Mouse (Mus musculus): ENCODE data around the gene Ntpcr. TPM values are rescaled to one million over a fixed set of nuclear protein-coding genes. Genes with fewer than 3 reads are reported as not detected.

The Ntpcr gene
- polyA plus RNA-seq (2012; rRNA removed) = 39.7 and 52.9 TPM in 2 replicates

GRCm38 (mm10) chr8:125729746-125730145 lies at the start of gene Ntpcr:
TSS of gene Ntpcr (plus strand) at chr8:125729963.
- no peak for DNase-seq (ENCODE audit: low spot score)

GRCm38 (mm10) chr8:125680851-125681408 lies 48.8 kb upstream of the Ntpcr start:
- DNase-seq (ENCODE audit: low spot score) = no peak

GRCm38 (mm10) chr8:125685216-125685760 lies 44.5 kb upstream of the Ntpcr start:
- DNase-seq (ENCODE audit: low spot score) = no peak

- DNase-seq (ENCODE audit: low spot score) = no peak
These were observed 43.4 kb upstream of the Ntpcr start for GRCm38 (mm10) chr8:125686221-125686865.

GRCm38 (mm10) chr8:125690166-125690915 lies 39.4 kb upstream of the Ntpcr start:
- no peak for DNase-seq (ENCODE audit: low spot score)

GRCm38 (mm10) chr8:125690961-125691360 lies 38.8 kb upstream of the Ntpcr start:
- DNase-seq (ENCODE audit: low spot score) = no peak

GRCm38 (mm10) chr8:125692447-125692846 lies 37.3 kb upstream of the Ntpcr start:
- DNase-seq (ENCODE audit: low spot score) = no peak

GRCm38 (mm10) chr8:125693197-125693596 lies 36.6 kb upstream of the Ntpcr start:
- no peak for DNase-seq (ENCODE audit: low spot score)

GRCm38 (mm10) chr8:125695951-125696350 lies 33.8 kb upstream of the Ntpcr start:
- DNase-seq (ENCODE audit: low spot score) = no peak

GRCm38 (mm10) chr8:125699391-125700025 lies 30.3 kb upstream of the Ntpcr start:
- no peak for DNase-seq (ENCODE audit: low spot score)

GRCm38 (mm10) chr8:125700407-125700806 lies 29.4 kb upstream of the Ntpcr start:
- no peak for DNase-seq (ENCODE audit: low spot score)

- DNase-seq (ENCODE audit: low spot score) = no peak
These were observed 26.8 kb upstream of the Ntpcr start for GRCm38 (mm10) chr8:125702868-125703473.

- no peak for DNase-seq (ENCODE audit: low spot score)
These were observed 25.3 kb upstream of the Ntpcr start for GRCm38 (mm10) chr8:125704434-125704833.

- no peak for DNase-seq (ENCODE audit: low spot score)
These were observed 23.9 kb upstream of the Ntpcr start for GRCm38 (mm10) chr8:125705816-125706215.

- DNase-seq (ENCODE audit: low spot score) = no peak
These were observed 20.6 kb upstream of the Ntpcr start for GRCm38 (mm10) chr8:125709171-125709570.

GRCm38 (mm10) chr8:125711514-125711913 lies 18.2 kb upstream of the Ntpcr start:
- DNase-seq (ENCODE audit: low spot score) = no peak

GRCm38 (mm10) chr8:125716211-125716610 lies 13.6 kb upstream of the Ntpcr start:
- DNase-seq (ENCODE audit: low spot score) = no peak

GRCm38 (mm10) chr8:125716613-125717012 lies 13.2 kb upstream of the Ntpcr start:
- DNase-seq (ENCODE audit: low spot score) = no peak

GRCm38 (mm10) chr8:125718914-125719313 lies 10.8 kb upstream of the Ntpcr start:
- no peak for DNase-seq (ENCODE audit: low spot score)

GRCm38 (mm10) chr8:125722675-125723074 lies 7.1 kb upstream of the Ntpcr start:
- no peak for DNase-seq (ENCODE audit: low spot score)

- no peak for DNase-seq (ENCODE audit: low spot score)
These were observed 6.3 kb upstream of the Ntpcr start for GRCm38 (mm10) chr8:125723437-125723836.
